Mouse (Mus musculus): Measurements from ENCODE around the gene Rab11fip3.

- TF ChIP-seq CTCF (conservative IDR thresholded peaks at IDR 0.05; ENCODE audit: insufficient read depth, insufficient read length, low read depth, low read length): no peak
- no peak for TF ChIP-seq POLR2A (IDR thresholded peaks at IDR 0.05; ENCODE audit: low read depth, low read length)
Measured at GRCm38 (mm10) chr17:26023966-26024365, 45.4 kb downstream of the Rab11fip3 start.
